Mouse (Mus musculus): ENCODE results near the gene Carmil1. TPM values are rescaled to one million over a fixed set of nuclear protein-coding genes. Genes with fewer than 3 reads are reported as not detected.

Gene Carmil1
- polyA plus RNA-seq, 1 experiment = 23.3 TPM

DNA sequence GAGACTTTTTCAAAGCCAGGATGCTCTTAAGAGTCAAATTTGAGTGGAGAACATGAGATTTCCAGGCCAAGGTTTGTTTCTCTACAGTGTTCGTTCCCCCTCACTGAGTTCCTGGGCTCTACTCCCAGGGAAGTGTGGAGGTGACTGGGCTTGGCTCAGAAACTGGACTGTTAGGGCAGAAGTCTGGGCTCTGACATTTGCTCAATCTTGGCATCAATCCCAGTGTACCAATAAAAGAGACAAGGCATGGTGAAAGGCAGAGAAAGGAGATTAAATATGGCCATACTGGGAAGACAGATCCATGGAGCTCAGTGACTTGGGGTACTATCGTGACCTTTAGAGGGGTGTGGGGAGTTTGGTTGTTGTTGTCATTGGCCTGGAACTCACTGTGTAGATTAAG, 6.8 kb upstream of the Carmil1 start:
- TF ChIP-seq POLR2A (IDR thresholded peaks at IDR 0.05; ENCODE audit: insufficient read depth, low read length) (no peak), EP300 (IDR thresholded peaks at IDR 0.05; ENCODE audit: insufficient read depth, low read depth, low read length) (no peak), CTCF (IDR thresholded peaks at IDR 0.05; ENCODE audit: low read depth, low read length) (no peak)
- no peak overlapping the region for H3K27ac ChIP-seq (ENCODE audit: insufficient read depth, low read length)
- H3K9me3 ChIP-seq (replicated peaks; ENCODE audit: control insufficient read depth, insufficient read depth, low read length, poor library complexity, severe bottlenecking) = no peaks in the 10 kb centered on the region; the same call in 1 of the 2 replicates
- no peak overlapping the region for H3K4me3 ChIP-seq (ENCODE audit: low read depth, low read length)
- H3K27me3 ChIP-seq (ENCODE audit: control insufficient read depth, insufficient read depth, low read length, poor library complexity, severe bottlenecking) = peaks cover 1% of the 10 kb centered on the region; the same call in 1 of the 2 replicates
- H3K4me1 ChIP-seq (ENCODE audit: control insufficient read depth, insufficient read depth, low read length) = no peaks in the 10 kb centered on the region
- H3K9ac ChIP-seq (ENCODE audit: low read depth, poor library complexity, severe bottlenecking) = no peak overlapping the region
- H3K36me3 ChIP-seq (ENCODE audit: control insufficient read depth, insufficient read depth, low read length, poor library complexity, severe bottlenecking) = no peaks in the 10 kb centered on the region

DNA sequence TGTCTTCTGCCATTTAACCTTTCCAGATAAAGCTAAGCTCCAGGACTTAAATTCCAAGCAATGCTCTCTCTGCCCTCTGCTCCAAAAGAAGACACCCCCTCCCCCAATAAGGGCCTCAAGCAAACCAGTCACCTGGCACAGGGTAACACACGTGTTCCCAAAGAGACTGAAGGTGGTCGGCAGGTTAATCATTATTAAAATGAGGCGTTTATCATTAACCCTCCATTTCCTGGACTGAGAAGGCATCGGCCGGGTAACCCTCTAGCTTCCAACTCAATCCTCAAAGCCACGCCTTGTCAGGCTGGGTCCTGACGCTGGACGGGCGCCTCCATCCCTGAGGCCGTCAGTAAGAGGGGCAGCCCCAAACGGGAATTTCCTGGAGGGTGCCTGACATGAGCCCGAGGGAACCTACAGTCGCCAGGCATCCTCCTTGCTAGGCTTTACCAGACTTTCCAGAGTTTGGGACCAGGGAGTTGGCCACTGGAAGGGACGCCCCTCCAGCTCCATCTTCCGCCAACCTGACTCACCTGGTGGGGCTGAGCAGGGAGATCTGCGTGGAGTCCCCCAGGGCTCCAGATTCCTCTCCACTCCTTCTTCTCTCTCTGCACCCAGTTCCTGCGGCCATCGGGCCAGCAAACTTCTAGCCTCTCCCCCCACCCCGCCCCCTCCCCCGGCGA, 695 bp downstream of the Carmil1 start:
- H3K27me3 ChIP-seq (ENCODE audit: control insufficient read depth, insufficient read depth, low read length, poor library complexity, severe bottlenecking) = no peaks in the 10 kb centered on the region
- TF ChIP-seq POLR2A (IDR thresholded peaks at IDR 0.05; ENCODE audit: insufficient read depth, low read length) (no peak), CTCF (IDR thresholded peaks at IDR 0.05; ENCODE audit: low read depth, low read length) (no peak), EP300 (IDR thresholded peaks at IDR 0.05; ENCODE audit: insufficient read depth, low read depth, low read length) (no peak)
- no peak overlapping the region for H3K27ac ChIP-seq (ENCODE audit: insufficient read depth, low read length)
- peaks cover 2% of the 10 kb centered on the region for H3K4me1 ChIP-seq (ENCODE audit: control insufficient read depth, insufficient read depth, low read length)
- no peaks in the 10 kb centered on the region; the same call in 1 of the 2 replicates for H3K9me3 ChIP-seq (replicated peaks; ENCODE audit: control insufficient read depth, insufficient read depth, low read length, poor library complexity, severe bottlenecking)
- peak overlapping the region; percentile 91 for H3K9ac ChIP-seq (ENCODE audit: low read depth, poor library complexity, severe bottlenecking)
- H3K4me3 ChIP-seq (ENCODE audit: low read depth, low read length) = peak overlapping the region; percentile 60
- H3K36me3 ChIP-seq (ENCODE audit: control insufficient read depth, insufficient read depth, low read length, poor library complexity, severe bottlenecking) = no peaks in the 10 kb centered on the region

DNA sequence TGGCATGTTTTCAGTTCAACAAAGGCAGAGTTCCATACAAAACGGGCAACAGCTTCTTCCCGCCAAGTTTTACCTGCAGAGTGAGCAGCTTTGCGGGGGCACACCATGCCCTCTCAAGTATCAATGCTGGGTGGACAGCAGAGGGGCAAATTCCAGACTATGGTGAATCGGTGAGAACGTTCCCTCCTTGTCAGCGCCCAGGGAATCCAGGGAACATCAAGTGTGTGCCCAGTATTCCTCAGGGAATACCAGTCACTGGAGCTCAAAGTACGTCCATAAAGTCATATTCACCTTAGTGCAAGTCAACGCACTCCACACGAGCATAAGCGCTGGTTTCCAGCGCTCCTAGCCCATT, 1.2 kb downstream of the Carmil1 start:
- Histone ChIP-seq H3K4me1 (ENCODE audit: control insufficient read depth, insufficient read depth, low read length) (peaks cover 2% of the 10 kb centered on the region), H3K36me3 (ENCODE audit: control insufficient read depth, insufficient read depth, low read length, poor library complexity, severe bottlenecking) (no peaks in the 10 kb centered on the region), H3K27me3 (ENCODE audit: control insufficient read depth, insufficient read depth, low read length, poor library complexity, severe bottlenecking) (no peaks in the 10 kb centered on the region), H3K4me3 (ENCODE audit: low read depth, low read length) (no peak overlapping the region; the same call in 1 of the 2 replicates), H3K9me3 (replicated peaks; ENCODE audit: control insufficient read depth, insufficient read depth, low read length, poor library complexity, severe bottlenecking) (no peaks in the 10 kb centered on the region; the same call in 1 of the 2 replicates), H3K27ac (ENCODE audit: insufficient read depth, low read length) (no peak overlapping the region), H3K9ac (ENCODE audit: low read depth, poor library complexity, severe bottlenecking) (no peak overlapping the region)
- TF ChIP-seq EP300 (IDR thresholded peaks at IDR 0.05; ENCODE audit: insufficient read depth, low read depth, low read length) (no peak), CTCF (IDR thresholded peaks at IDR 0.05; ENCODE audit: low read depth, low read length) (no peak), POLR2A (IDR thresholded peaks at IDR 0.05; ENCODE audit: insufficient read depth, low read length) (no peak)

DNA sequence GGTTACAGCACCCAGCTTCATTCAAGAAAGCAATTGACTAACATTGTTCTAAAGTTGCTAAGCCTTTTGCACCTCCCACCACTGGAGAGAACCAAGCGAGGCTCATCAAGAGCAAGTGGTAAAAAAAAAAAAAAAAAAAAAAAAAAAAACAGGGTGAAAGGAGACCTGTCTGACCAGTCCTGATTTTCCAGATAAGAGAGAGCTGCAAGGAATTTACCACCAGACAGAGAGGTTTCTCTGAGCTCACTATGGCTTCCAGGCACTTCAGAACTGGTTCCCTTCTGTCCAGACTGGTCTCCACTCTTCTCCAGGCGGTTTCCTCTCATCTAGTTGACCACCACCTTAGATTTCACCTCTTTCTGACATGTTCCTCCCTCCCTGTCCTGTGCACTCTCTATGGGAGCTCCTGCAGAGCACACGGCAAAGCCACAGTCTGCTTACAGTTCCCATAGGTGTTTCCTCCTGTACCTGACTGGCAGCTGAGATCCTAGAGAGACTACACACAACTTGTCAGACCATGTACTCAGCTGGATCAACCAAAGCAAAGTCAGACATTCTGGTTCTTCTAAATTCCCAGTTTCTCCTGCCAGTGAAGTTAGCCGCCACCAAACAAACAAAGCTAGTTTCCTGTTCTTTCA, 7.7 kb downstream of the Carmil1 start:
- no peak for TF ChIP-seq EP300 (IDR thresholded peaks at IDR 0.05; ENCODE audit: insufficient read depth, low read depth, low read length)
- no peak for TF ChIP-seq POLR2A (IDR thresholded peaks at IDR 0.05; ENCODE audit: insufficient read depth, low read length)
- TF ChIP-seq CTCF (IDR thresholded peaks at IDR 0.05; ENCODE audit: low read depth, low read length) = no peak
- no peaks in the 10 kb centered on the region for H3K36me3 ChIP-seq (ENCODE audit: control insufficient read depth, insufficient read depth, low read length, poor library complexity, severe bottlenecking)
- no peaks in the 10 kb centered on the region for H3K4me1 ChIP-seq (ENCODE audit: control insufficient read depth, insufficient read depth, low read length)
- no peaks in the 10 kb centered on the region for H3K9me3 ChIP-seq (replicated peaks; ENCODE audit: control insufficient read depth, insufficient read depth, low read length, poor library complexity, severe bottlenecking)
- H3K4me3 ChIP-seq (ENCODE audit: low read depth, low read length) = no peak overlapping the region
- no peak overlapping the region for H3K27ac ChIP-seq (ENCODE audit: insufficient read depth, low read length)
- no peaks in the 10 kb centered on the region for H3K27me3 ChIP-seq (ENCODE audit: control insufficient read depth, insufficient read depth, low read length, poor library complexity, severe bottlenecking)
- H3K9ac ChIP-seq (ENCODE audit: low read depth, poor library complexity, severe bottlenecking) = no peak overlapping the region

DNA sequence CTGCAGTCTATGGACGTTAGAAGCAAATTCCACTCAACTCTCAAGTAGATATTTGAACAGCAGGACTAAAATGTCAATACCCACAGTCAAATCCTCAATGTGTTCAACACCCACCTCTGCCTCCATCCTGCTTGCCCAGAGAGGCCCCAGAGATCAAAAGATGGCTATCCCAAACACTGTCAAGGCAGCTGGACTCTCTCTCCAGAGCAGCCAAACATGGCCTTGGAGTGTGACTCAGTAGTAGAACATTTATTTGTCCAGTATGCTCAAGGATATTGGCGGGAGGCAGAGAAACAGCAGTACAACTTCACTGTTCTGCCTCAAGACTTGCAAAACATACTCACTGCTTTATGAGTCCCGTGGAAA, 11.5 kb downstream of the Carmil1 start:
- Histone ChIP-seq H3K27ac (ENCODE audit: insufficient read depth, low read length) (no peak overlapping the region), H3K4me3 (ENCODE audit: low read depth, low read length) (no peak overlapping the region), H3K4me1 (ENCODE audit: control insufficient read depth, insufficient read depth, low read length) (no peaks in the 10 kb centered on the region), H3K36me3 (ENCODE audit: control insufficient read depth, insufficient read depth, low read length, poor library complexity, severe bottlenecking) (no peaks in the 10 kb centered on the region), H3K9ac (ENCODE audit: low read depth, poor library complexity, severe bottlenecking) (no peak overlapping the region), H3K27me3 (ENCODE audit: control insufficient read depth, insufficient read depth, low read length, poor library complexity, severe bottlenecking) (no peaks in the 10 kb centered on the region), H3K9me3 (replicated peaks; ENCODE audit: control insufficient read depth, insufficient read depth, low read length, poor library complexity, severe bottlenecking) (no peaks in the 10 kb centered on the region)
- TF ChIP-seq POLR2A (IDR thresholded peaks at IDR 0.05; ENCODE audit: insufficient read depth, low read length) (no peak), EP300 (IDR thresholded peaks at IDR 0.05; ENCODE audit: insufficient read depth, low read depth, low read length) (no peak), CTCF (IDR thresholded peaks at IDR 0.05; ENCODE audit: low read depth, low read length) (no peak)

All from ES-Bruce4 (cell line).